Mouse (Mus musculus): ENCODE measurements at regions not wholly inside any gene's neighbourhood (a gene's known extent, or its start where the extent isn't known, plus 50 kb on each side); places are given as distances from the start of the nearest gene placed in this dataset.
A peak's percentile ranks its signal among the peaks of the same experiment; 100 is the strongest.

GRCm38 (mm10) chr14:76245063-76245396, 134.3 kb downstream of the Nufip1 start:
- DNase-seq, result no peak

GRCm38 (mm10) chr14:76247664-76248063, 137.0 kb downstream of the Nufip1 start:
- DNase-seq, result peak; percentile 38

- no peak for DNase-seq
Observed at GRCm38 (mm10) chr14:76253850-76254249, 143.2 kb downstream of the Nufip1 start.

- DNase-seq, result peak; percentile 28
Observed at GRCm38 (mm10) chr14:76254565-76255501, 144.1 kb downstream of the Nufip1 start.

GRCm38 (mm10) chr14:76255971-76256370, 145.3 kb downstream of the Nufip1 start:
- DNase-seq, result no peak

- no peak for DNase-seq
Observed at GRCm38 (mm10) chr14:76258626-76259025, 147.9 kb downstream of the Nufip1 start.

- DNase-seq, result no peak
Observed at GRCm38 (mm10) chr14:76260628-76261293, 150.1 kb downstream of the Nufip1 start.

GRCm38 (mm10) chr14:76263682-76264081, 151.1 kb upstream of the Tsc22d1 start:
- no peak for DNase-seq

- DNase-seq, result no peak
Observed at GRCm38 (mm10) chr14:76265819-76266218, 148.9 kb upstream of the Tsc22d1 start.

GRCm38 (mm10) chr14:76266249-76266648, 148.5 kb upstream of the Tsc22d1 start:
- DNase-seq, result no peak

- DNase-seq, result no peak
Observed at GRCm38 (mm10) chr14:76267091-76267490, 147.7 kb upstream of the Tsc22d1 start.

GRCm38 (mm10) chr14:76271190-76271589, 143.6 kb upstream of the Tsc22d1 start:
- DNase-seq, result no peak

GRCm38 (mm10) chr14:76272840-76273239, 141.9 kb upstream of the Tsc22d1 start:
- DNase-seq, result no peak

GRCm38 (mm10) chr14:76276655-76277054, 138.1 kb upstream of the Tsc22d1 start:
- no peak for DNase-seq

GRCm38 (mm10) chr14:76278751-76279450, 135.9 kb upstream of the Tsc22d1 start:
- DNase-seq, result no peak

GRCm38 (mm10) chr14:76279561-76279960, 135.2 kb upstream of the Tsc22d1 start:
- DNase-seq, result peak; percentile 14

GRCm38 (mm10) chr14:76281867-76282266, 132.9 kb upstream of the Tsc22d1 start:
- no peak for DNase-seq

GRCm38 (mm10) chr14:76287768-76288167, 127.0 kb upstream of the Tsc22d1 start:
- DNase-seq, result no peak

GRCm38 (mm10) chr14:76290401-76291018, 124.3 kb upstream of the Tsc22d1 start:
- no peak for DNase-seq

GRCm38 (mm10) chr14:76292211-76292610, 122.5 kb upstream of the Tsc22d1 start:
- no peak for DNase-seq

- no peak for DNase-seq
Observed at GRCm38 (mm10) chr14:76295411-76296169, 119.2 kb upstream of the Tsc22d1 start.

GRCm38 (mm10) chr14:76297864-76298263, 116.9 kb upstream of the Tsc22d1 start:
- DNase-seq, result no peak
